Mouse (Mus musculus) splenic B cell, adult 2 months (primary cell): ENCODE results near the gene Ttc28.

ENCODE experiments used
- DNase-seq: peaks from one replicate; pipeline ENCODE4 v3.0.0-alpha.2; 2011; ENCODE audit warnings: low read depth, low spot score
- H3K27me3 ChIP-seq: 2 replicates; pipeline ENCODE4 v1.6.1; 2012; ENCODE audit warnings: mild to moderate bottlenecking, low read length, moderate library complexity, mixed read lengths; ENCODE audit not compliant: control insufficient read depth, poor library complexity, insufficient read depth, severe bottlenecking
- H3K36me3 ChIP-seq: 2 replicates; pipeline ENCODE4 v1.6.1; 2012; ENCODE audit warnings: mild to moderate bottlenecking, low read length, moderate library complexity, mixed read lengths; ENCODE audit not compliant: control insufficient read depth, poor library complexity, insufficient read depth, severe bottlenecking

The Ttc28 gene

DNA sequence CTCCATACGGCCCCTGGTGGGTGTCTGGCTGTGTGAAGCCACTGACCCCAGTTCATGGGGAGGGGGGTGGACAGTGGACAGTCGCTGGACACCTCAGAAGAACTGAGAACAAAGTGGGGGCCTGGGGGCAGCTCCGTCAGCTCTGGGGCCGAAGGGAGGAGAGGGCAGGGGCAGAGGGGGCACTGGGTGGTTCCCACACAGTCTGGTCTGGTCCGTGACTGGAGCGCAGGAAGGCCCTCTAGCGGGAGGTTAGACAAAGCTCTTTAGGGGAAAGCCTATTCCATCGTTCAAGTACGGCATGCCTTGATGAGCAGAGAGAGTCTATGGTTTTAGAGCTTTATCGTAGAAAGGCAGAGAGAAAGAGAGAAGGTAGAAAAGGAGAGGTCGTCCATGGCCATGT is 307.0 kb downstream of the Ttc28 start:
- H3K27me3 ChIP-seq: no peaks in the 10 kb centered on the region
- no peaks in the 10 kb centered on the region for H3K36me3 ChIP-seq
- DNase-seq: no peak

DNA sequence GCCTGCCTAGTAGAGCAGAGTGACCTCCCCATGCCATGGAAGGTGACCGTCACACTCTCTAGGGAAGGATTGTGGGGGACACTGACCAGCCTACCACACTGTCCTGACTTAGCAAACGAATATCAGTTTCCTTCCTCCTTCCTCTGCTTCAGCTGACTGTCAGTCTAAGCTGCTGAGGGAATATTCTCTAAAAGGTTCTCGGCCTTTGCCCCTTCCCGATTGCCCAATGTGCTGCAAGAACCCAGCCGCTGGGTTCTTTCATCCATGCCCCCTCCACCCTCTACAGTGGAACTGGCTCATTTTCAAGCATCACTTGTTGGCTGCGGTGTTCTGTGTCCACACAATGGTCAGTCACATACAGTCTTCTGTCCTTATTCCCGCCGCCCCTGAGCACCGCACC is 312.4 kb downstream of the Ttc28 start:
- Histone ChIP-seq H3K36me3 (no peaks in the 10 kb centered on the region), H3K27me3 (no peaks in the 10 kb centered on the region)
- DNase-seq: no peak

DNA sequence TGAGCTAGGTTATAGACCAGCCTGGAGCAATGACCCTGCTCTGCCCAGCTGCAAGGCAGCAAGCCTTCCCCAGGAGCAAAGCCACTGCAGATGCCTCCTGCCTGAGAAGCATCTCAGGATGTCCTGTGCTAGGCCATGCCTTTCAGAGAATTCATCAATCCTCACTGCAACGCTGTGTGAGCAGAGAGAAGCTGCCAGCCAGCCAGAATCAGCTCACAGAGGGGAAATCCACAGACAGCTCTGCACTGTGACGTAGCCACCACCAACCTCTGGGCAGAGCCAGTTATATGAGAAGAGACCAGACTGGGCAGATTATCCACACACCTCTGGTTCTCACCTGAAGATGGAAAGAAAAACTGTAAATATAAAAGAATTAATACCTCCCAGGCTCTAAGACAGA is 315.2 kb downstream of the Ttc28 start:
- Histone ChIP-seq H3K27me3 (no peaks in the 10 kb centered on the region), H3K36me3 (no peaks in the 10 kb centered on the region)
- no peak for DNase-seq

DNA sequence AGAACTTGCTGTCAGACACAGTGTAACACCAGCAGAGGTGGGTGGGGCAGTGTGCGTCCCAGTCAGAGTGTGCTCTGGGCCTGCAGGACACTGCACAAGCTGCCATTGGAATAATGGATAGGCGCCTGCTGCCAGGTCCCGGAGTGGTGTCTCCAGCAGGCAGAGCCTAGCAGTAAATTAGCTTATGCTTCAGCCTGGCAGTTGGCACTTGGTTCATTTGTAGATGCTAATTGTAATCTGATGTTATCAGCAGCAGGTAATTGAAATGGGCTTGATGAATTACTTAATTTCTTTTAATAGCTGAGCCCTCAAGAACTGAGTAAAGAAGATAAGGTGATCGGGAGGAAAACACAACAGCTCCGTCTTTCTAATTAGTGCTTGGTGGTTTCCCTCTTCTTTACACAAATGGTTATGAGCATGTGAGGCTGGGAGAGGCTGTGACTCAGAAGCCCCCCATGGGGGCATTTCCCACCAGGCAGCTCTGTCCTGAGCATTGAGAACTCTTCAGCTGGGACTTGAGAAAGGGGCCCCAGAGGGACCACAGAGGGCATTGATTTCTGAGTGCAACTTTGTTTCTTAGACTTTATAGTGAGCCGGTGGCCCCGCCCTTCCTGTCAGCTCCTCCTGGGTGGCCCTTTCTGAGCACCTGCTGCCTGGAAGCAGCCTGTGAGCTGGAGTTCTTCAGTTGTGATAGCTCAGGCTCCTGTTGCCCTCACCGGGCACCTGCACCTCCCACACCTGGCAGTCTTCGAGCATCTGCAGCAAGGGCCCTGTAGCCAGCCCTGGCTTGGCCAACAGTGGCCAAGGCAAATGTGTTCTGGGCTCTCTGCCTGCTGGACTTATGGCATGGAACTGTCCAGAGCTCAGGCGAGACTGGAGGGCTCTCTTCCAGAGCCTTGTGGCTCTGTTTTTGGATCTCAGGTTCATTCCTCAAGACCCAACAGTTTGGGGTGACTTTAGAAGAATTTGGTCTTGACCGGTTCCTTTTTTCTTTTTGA is 316.2 kb downstream of the Ttc28 start:
- no peaks in the 10 kb centered on the region for H3K27me3 ChIP-seq
- no peak for DNase-seq
- no peaks in the 10 kb centered on the region for H3K36me3 ChIP-seq

DNA sequence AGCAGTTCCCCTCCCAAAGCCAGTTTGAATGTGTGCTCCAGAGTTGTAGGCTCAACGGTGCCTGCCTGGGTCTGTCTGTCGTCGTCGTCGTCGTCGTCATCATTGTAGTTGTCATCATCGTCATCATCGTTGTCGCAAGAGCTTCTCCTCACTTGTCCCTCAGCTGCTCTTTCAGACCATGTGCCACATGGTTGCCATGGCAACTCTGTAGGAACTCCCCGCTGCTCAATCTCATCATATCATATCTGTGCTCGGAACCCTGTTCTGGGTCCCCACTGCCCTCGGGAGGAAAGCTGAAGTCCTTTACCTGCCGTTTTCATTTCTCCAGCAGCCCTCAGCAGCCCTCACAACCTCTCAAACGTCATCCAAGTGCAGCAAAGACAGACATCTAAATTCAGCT is 318.1 kb downstream of the Ttc28 start:
- DNase-seq: no peak
- Histone ChIP-seq H3K36me3 (no peaks in the 10 kb centered on the region), H3K27me3 (no peaks in the 10 kb centered on the region)

DNA sequence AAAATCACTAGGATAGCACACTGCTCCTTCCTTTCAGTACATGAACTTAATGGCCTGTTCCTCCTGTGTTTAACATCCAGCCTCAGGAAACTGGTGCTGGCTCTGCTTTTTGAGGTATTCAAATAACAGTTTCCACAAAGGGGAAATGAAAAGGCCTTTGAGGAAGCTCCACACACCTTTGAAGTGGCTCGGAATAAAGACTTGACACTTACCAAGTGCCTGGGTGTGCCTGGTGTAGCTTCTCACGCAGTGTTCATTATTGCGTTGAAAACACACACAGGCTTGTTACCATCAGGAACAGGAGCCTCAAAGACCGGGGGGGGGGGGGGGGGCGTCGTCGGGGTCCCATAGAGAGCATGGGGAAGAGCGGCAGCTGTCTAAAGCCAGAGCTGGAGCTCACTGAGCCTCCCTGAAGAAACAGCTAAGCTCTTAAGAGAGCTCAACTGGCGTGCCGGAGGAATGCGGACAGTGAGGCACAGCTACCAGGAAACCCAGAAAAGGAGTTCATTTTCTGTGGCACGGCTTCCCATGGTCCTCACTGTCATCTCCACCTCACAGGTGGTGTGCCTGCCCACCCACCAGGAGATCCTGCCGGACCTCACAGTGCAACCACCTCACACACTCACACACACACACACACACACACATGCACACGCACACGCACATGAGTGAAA is 320.7 kb downstream of the Ttc28 start:
- Histone ChIP-seq H3K36me3 (no peaks in the 10 kb centered on the region), H3K27me3 (no peaks in the 10 kb centered on the region)
- DNase-seq: peak; percentile 57

DNA sequence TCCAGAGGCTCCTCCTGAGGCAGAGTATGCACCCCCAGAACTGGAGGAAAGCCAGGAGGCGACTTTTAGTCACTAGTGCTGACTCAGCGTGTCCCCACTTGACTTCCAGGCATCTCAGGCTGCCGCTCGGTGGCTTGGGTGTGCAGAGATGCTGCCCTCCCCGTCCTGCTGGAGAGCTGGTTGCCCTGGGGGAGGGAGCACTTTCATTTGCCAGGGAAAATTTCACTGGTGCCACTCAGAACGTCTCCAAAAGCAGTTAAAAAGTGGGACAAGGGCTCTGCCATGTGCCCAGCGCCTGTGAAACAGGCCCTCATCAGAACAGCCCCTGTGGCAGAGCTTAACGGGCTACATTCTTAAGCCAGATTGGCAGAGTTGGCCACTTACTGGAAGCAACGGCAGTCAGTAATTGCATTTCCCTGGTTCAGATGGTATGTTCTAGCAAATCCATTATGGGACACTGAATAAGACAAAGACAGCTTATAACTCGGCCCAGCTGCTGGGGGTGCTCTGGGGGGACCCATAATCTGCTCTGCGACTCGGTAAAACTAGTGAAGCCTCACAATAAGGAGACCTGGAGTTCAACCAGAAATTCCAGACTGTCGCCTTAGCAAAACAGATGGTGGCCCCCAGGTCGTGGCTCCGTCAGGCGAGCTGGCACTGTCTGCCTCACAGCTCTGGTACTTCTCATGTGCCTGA is 321.5 kb downstream of the Ttc28 start:
- DNase-seq: no peak
- H3K36me3 ChIP-seq: no peaks in the 10 kb centered on the region
- no peaks in the 10 kb centered on the region for H3K27me3 ChIP-seq

DNA sequence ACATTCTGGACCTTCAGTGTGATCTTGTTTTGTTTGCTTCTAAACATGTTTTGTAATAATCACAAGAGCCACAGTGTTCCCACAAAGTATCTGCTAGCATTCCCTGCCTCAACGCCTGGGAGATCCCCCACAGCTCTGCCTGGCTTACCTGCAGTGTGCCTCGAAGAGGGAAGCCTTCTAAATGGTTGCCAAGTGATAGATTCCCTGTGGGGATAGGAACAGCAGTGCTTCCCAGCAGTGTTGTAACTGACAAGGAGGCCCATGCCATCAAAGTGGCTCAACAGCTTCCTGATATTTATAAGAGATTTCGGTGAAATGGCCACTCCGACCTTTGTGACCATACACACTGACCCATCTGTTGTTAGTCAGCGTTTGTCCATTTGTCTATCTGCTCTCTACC is 324.6 kb downstream of the Ttc28 start:
- DNase-seq: no peak
- no peaks in the 10 kb centered on the region for H3K27me3 ChIP-seq

DNA sequence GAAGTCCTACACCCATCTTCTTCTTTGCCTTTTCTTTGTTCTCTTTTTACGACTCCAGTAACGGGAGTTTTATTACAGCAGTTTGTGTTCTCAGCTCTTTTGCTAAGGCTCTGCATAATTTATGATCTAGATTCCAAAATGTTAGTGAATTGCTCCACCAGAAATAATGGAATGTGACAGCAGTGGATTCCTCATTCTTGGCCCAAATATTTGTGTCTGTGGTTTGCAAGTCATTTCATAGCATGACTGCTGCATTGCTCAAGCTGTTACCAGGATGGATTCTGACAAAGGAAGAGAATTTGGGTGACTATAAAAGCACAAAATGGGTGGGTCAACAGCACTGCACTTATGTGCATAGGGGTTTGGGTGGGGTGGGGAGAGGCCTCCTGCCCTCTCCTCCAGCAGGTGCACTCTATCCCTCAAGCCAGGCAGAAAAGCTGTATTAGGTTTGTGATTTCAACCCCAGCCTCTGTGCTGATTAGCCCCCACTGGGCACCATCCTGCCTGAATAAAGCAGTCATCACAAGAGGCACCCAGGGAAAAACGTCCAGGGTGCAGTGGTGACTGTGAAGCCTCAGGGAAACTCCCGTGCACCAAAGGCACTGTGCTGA is 325.5 kb downstream of the Ttc28 start:
- no peak for DNase-seq
- no peaks in the 10 kb centered on the region for H3K27me3 ChIP-seq
- no peaks in the 10 kb centered on the region for H3K36me3 ChIP-seq

More for the DNA sequence above, 324.6 kb downstream of the Ttc28 start:
- H3K36me3 ChIP-seq: no peaks in the 10 kb centered on the region

DNA sequence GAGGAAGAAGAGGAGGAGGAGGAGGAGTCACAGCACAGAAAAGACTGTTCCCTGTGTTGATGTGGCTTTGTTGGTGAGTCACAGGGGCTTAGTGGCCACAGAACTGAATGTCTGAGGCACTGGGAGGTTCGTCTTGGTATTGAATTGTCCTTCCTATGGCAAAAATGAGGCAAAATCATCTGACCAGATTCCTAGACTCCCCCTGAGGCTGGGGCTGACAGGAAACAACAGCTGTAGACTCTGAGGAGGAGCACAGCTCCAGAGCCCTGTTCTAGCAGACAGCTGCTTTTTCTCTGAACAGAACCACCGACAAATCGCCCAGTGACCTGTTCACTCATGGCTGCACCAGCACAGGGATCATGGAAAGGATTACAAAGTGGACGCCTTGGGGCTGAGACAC is 326.2 kb downstream of the Ttc28 start:
- DNase-seq: no peak
- Histone ChIP-seq H3K36me3 (no peaks in the 10 kb centered on the region), H3K27me3 (no peaks in the 10 kb centered on the region)

DNA sequence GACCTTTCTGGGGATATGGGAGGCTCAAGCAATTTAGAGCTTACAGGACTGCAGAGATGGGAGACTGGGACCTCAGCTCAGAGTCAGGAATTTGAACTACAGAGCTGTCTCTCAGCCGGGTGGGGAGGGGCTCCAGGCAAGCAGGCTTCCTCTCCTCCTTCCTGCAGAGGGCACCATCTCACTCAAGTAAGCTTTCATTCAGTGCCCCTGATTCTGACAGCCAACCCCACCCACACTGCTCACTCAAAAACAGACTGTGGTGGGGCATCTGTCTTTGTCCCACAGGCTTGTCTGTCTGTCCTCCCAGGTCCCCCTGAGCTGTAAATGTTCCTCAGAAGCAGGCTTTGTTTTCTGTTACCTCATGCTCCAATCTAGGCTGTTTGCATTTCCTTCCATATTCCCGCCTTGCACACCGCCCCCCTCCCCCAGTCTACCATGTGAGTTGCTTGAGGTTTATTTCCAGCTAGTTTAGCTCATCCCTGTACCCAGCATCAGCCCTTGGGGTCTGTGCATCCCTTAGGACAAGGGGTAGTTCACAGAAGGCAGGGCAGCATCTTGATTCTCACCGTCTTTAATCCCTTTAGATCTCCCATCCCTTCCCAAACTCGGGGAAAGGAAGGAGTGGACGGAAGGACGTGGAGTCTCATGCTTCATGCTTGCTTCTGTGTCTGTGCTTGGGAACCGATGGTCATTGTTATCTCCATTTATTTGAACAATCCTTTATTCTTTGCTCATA is 328.5 kb downstream of the Ttc28 start:
- DNase-seq: peak; percentile 29
- Histone ChIP-seq H3K27me3 (no peaks in the 10 kb centered on the region), H3K36me3 (no peaks in the 10 kb centered on the region)

DNA sequence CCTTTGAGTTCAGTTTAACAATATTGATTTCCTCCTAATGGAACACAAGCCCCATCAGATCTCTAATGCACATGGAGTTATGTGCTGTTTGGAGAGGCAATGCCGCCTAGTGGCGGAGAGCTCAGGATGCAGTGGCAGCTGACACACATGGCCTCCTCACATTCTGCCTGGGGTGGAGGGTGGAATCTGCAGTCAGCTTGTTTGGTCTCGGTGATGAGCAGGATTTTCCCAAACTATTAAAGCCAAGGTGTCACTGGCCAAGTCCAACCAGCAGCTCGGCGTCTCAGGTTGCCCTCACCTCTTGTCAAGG is 329.0 kb downstream of the Ttc28 start:
- DNase-seq: peak; percentile 70
- H3K27me3 ChIP-seq: no peaks in the 10 kb centered on the region
- H3K36me3 ChIP-seq: no peaks in the 10 kb centered on the region

DNA sequence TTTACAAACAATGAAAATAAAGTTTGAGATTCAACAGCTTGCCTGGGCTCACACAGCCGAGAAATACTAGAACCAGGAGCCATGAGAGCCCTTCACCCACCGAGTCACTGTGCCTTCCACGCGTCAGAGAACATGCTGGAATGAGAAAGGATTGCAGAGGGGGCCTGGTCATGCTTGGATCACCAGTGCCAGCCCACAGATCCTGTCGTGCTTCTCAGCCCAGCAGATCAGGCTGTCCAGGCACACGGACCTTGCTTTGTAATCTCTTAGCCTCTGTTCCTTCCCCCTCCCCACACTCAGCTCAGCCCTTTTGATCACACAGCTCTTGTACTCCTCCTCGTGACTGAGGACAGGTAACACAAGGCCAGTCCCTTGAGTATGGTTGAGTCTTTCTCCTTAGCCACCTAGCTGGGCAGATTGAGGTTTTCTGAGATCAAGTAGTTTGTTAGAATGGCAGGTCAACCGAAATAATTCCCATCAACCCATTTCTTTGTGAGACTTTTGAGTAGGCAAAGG is 334.4 kb downstream of the Ttc28 start:
- Histone ChIP-seq H3K27me3 (no peaks in the 10 kb centered on the region), H3K36me3 (no peaks in the 10 kb centered on the region)
- DNase-seq: no peak

DNA sequence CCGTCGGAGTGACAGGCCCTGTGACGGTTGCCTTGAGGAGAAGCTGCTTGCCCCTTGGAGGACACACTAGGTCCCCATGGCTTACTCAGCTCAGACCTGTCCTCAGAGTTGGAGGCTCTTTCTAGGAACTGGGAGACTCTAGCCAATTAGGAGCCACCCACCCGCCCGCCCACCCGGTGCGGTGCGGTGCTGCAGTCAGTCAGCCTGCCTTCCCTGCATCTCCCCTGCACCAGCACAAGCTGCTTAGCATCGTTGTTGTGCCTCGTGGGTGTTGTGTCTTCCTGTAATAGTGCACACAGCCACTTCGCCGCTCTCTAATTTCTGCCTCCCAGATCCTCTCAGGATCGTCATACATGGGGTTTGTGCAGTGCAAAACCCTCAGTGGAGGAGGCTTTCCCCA is 335.3 kb downstream of the Ttc28 start:
- Histone ChIP-seq H3K27me3 (no peaks in the 10 kb centered on the region), H3K36me3 (no peaks in the 10 kb centered on the region)
- no peak for DNase-seq
